Mouse (Mus musculus) spleen, adult 12 weeks (tissue): Measurements from ENCODE around the gene Rbbp4.

Source experiments
- DNase-seq: peaks from one replicate; pipeline ENCODE4 v3.0.0; 2022; ENCODE audit warnings: low spot score

The Rbbp4 gene

DNA sequence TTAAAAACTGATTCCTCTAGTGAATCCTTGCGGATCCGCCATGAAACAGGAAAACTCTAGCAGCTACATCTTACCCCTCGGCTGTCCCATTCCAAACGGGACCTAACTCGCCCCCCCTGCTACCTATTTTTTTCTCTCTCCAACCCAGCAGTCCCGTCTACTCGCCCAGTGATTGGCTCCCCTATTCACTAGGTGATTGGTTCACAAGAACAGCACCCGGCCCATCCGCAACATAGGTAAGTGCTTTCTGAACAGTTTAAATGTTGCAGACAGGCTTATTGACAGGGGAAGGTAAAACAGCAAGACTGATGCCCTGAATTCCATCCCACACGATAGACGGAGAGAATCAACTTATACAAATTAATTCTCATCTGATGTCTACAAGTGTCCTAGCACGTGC lies 18.0 kb upstream of the Rbbp4 start:
- DNase-seq, result no peak

DNA sequence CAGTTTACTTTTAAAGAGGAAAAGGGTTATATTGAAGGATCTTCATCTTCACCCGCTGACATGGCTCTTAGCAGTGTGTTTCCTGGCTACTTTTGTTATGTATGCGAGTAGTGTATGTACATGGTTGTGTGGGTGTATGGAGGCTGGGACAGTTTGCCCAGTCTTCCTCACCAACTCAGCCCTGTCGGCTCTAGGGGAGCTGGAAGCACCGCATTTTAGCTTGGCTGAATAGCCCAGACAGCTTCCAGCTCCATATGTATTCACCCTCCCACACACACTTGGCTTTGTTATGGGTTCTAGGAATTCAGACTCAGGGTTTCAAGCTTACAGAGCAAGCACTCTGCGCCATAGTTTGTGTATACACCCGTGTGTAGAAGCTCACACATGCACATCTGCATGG lies 15.9 kb upstream of the Rbbp4 start:
- no peak for DNase-seq

DNA sequence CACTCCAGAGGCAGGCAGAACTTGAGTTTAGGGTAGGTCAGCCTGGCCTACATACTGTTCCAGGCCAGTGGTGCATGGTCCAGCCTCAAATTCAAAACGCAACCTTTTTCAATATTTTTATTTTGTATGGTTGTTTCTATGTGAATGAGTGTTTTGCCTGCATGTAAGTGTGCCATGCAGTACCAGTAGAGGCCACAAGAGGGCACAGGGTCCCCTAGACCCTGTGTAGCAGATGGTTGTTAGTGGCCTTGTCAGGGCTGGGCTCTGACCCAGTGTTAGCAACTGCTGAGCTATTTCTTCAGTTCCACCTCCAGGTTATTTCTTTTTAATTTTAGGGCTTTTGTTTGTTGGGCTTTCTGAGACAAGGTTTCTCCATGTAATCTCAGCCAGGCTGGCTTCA lies 15.5 kb upstream of the Rbbp4 start:
- peak; percentile 42 for DNase-seq

DNA sequence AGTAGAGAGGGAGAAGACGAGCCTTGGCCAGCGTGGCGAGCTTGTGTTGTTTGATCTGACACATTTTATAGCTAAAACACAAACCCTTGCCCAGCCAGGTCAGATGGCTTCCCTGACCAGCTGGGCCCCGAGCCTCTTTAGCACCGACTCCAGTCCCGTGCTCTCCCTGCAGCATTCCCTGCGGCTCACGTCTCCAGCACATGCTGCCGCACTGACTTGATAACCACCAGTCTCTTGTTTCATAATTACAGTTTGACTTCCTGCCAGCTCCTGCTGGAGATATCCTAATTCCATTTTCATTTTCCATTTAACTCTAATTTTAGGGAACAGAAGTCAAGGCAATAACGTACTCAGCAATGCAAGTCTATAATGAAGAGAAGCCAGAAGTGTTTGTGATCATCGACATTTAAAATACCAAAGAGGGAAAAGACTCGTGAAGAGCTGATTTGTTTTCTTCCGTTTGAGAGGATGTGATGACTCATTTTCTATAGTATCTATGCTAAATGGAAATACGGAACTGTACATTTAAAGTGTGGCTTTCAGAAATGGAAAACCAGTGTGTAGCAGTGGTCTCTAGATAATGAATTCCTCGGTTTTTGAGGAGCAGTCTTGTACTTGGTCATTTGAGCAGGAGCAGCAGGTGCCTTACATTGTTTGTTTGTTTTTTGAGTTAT lies 11.4 kb upstream of the Rbbp4 start:
- no peak for DNase-seq

DNA sequence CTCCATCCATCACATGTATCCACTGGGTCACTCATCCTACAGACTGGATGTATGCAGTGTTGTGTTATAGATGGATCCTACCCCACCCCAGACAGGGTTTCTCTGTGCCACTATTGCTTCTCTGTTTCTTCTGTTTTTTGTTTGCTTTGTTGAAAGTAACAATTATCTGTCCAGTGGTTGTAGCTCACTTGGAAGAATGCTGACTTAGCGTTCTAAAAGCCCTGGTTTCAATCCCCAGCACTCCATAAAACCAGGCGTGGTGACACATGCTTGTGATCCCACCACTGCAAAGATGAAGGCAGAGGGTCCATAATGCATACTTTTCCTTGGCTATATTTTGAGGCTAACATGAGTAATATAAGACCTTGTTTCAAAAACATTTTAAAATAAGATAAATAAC lies 7.5 kb upstream of the Rbbp4 start:
- no peak for DNase-seq

DNA sequence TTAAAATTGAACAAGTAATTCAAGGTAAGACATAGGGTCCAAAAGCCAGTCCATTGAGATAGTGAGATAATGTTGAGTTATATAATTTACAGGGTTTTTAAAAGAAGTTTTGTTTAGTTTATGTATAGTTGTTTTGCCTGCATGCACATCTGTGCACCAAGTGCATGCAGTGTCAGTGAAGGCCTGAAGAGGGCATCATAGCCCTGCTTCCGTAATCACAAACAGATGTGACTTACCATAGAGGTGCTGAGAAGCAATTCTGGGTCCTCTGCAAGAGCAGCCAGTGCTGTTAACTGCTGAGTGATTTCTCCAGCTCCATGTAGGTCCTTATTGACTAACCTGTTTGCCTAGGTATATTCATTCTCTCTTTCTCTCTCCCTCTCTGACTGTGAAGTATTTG lies 6.7 kb upstream of the Rbbp4 start:
- DNase-seq, result no peak

DNA sequence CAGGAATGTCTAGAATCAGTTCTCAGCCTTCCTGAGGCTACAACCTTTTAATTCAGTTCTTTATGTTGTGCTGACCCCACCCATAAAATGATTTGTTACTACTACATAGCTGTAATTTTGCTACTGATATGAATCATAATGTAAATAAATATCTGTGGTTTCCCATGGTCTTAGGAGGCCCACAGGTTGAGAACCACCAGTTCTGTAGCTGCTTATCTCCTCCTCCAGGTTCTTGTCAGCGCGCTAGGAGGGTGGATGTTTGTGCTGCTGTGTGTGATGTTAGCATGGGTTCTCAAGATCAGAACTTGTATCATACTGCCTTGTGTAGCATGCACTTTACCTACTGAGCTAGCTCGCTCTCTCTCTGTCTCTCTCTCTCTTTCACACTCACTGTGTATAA lies 4.6 kb upstream of the Rbbp4 start:
- no peak for DNase-seq

DNA sequence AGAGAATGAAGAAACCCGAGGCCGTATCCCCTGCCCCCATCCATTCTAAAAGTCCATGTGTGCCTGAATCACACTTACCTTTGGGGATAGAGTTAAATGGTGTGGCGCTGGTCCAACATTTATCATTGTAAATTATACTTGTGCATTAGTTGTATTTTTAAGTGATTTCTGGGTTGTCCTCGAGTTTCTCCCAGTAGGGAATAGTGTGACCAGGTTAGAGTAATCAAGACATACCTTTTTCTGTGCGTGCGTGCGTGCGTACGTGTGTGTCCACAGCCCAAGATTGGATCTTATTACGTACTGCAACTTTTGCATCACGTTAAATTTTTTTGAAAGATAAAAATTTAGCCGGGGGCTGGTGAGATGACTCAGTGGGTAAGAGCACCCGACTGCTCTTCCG lies 1.1 kb upstream of the Rbbp4 start:
- no peak for DNase-seq

DNA sequence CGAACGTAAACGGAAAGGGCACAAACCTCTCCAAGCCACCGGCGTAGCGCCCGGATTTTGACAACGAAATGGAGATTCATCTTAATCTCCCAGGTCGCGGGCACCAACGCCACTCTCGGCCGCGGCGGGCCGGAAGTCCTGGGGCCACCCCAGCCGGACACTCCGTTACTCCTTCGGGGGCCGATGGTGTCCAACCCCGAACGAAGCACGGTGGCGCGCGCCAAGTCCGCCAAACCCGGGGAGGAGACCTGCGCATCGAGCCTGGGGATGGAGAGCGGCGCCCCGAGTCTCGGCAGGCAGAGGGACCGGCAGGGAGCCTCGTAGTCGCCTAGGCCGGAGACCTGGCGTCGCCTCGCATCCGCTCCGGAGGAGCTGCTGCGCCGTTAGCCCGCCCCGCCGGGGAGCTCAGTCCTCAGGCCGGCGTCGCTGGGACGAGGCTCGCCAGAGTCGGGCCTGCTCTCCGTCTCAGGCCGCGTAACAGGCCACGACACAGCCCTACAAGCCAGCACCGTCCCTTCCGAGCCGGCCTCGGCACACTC lies 424 bp downstream of the Rbbp4 start:
- DNase-seq, result no peak

DNA sequence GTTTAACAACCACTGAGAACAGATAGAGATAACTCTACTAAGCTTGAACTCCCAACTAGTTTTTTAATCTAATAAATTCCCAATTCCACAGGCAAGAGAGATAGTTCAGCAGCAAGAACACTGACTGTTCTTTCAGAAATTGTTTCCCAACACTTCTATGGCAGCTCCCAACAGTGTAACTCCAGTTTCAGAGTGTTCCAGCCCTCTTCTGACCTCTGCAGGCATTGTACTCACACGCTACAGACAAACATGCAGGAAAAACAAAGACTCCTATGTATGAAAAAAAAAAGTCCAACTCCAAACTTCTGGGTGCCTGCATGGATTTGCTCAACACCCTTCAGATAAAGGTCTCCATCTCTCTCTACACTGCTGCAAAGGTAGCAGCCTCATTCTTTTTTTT lies 2.3 kb downstream of the Rbbp4 start:
- DNase-seq, result no peak

DNA sequence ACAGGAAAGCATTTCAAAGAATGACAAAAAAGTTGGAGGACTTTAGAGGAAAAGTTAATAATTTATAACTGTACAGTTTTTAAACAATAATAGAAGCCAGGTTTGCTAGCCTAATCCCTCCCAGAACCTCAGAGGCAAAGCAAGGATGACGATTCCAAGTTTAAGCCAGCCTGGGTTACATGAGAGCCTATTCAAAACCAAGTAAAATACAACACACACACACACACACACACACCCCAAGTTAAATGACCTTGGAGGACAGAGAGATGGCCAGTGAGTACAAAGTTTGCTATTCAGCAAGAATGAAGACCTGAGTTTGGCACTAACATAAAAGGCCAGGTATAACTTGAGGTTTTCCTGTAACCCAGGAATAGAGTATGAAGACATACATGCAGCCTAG lies 9.0 kb downstream of the Rbbp4 start:
- DNase-seq, result no peak

DNA sequence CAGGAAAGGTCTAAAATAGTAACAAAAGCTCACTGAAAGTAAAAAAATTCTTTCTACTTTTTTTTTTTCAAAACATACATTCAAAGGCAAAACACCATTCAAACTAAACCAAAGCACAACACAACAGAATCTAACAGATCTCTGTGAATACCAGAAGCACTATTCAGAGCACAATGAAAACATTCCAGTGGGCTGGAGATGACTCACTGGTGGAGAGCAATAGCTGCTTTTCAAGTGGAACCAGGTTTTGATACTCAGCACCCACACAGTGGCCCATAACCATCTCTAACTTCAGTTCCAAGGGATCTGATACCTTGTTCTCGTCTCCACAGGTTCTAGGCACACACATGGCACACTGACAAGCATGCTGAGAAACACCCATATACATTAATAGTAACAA lies 10.4 kb downstream of the Rbbp4 start:
- no peak for DNase-seq

DNA sequence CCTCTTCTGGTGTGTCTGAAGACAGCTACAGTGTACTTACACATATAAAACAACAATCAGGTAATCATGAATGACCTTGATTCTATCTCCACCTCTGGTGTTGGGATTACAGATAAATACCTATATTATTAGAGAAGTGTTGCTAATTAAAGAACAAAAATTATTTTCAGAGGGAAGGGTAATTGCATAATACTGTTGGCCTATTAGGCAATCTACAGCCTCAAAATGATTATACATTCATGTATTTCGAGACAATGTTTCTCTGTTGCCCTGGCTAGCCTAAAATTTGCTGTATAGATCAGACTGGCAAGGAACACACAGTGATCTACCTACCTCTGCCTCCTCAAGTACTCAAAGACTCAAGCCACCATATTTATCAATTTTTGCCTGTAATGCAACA lies 11.7 kb downstream of the Rbbp4 start:
- DNase-seq, result no peak

DNA sequence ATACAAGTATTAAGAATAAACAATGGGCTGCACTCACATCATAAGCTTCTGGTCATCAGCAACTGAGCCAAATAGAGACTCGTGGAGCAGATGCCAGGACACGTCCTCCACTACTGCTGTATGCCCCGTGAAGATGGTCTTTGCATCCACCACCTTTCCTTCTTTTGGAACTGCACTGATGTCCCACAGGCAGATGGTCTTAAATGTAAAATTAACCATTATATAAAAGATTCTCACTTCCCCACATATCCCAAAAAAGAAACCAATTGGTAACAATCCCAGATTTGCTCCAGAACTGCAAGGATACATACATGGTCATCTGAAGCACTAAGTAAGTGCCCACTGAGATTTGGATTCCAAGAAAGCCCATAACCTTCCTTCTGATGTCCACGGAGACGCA lies 13.1 kb downstream of the Rbbp4 start:
- DNase-seq, result no peak

DNA sequence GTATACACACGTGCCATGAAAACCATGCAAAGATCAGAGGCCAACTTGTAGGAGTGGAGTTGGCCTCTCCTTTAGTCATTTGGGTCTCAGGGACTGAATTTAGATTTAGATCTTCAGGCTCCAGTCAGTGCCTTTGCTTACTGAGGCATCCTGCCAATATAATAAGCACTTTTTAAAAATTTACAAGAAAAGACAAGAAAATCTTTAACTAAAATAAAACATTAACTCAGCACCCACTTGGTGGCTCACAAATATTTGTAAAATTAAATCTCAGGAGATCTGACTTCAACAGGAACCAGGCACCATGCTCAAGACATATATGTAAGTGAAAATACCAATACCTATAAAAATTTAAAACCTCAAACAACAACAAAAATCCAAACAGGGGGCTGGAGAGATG lies 14.3 kb downstream of the Rbbp4 start:
- DNase-seq, result no peak

DNA sequence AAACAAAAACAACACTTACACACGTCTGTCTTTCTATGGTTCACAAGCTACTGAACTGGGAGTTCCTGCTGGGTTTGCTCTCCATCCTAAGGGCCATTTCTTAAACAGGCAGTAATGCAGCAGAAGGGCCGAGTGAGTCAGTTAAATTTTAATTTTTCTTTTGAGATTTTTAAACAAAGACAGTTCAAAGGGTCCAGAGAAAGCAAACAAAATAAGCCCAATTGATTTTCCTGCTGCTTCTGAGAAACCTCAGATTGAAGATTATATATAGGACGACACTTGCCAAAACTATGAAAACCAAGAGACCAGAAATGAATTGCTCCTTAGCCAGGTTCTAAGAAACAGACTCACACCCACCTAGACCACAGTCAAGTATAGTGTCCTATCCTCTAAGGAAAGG lies 21.3 kb downstream of the Rbbp4 start:
- no peak for DNase-seq

DNA sequence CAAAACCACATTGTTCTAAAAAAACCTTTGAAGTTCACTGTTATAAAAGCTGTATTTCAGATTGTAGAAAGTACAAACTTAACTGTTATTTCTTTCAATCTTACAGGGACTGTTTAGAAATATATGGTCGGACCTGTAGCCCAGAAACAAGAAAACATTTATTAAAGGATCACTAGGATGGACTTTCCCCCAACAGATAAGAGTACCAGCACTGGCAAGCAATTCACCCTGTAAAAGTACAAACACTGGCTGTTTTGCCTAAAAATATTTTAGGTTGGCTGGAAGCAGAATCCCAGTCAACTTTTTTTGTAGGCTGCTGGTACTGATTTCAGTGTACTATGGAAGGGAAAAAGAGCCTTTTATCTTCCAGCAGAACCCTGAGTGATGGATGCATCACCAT lies 27.2 kb downstream of the Rbbp4 start:
- no peak for DNase-seq

DNA sequence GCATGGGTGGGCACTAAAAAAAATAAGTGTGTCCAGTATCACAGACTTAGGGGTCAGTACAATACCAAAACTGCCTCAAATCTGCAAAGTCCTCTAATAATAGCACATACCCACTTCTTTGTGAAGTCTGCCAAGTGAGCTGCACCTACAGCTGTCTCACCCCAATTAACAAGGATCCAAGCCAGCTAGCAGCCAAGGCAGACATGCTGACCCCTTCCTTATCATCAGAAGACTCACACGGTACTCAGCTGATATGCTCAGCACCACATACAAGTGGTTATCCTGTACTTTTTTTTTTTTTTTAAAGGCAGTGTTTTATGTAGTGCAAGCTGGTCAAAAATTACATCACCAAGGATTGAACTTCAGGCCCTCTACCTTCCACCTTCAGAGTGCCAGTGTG lies 30.9 kb downstream of the Rbbp4 start:
- DNase-seq, result no peak

DNA sequence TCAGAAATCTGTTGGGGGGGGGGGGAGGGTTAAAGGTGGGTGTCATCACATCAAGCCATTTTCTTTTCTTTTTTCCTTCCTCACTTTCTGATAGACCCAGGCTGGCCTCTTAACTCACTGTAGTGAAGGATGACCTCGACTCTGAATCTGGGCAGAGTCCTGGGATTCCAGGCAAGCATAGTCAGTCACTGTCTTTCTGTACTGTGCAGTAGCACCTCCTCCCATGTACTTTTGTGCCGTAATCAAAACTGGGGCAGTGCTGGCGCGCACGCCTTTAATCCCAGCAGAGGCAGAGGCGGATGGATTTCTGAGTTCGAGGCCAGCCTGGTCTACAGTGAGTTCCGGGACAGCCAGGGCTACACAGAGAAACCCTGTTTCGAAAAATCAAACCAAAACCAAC lies 31.4 kb downstream of the Rbbp4 start:
- DNase-seq, result no peak

DNA sequence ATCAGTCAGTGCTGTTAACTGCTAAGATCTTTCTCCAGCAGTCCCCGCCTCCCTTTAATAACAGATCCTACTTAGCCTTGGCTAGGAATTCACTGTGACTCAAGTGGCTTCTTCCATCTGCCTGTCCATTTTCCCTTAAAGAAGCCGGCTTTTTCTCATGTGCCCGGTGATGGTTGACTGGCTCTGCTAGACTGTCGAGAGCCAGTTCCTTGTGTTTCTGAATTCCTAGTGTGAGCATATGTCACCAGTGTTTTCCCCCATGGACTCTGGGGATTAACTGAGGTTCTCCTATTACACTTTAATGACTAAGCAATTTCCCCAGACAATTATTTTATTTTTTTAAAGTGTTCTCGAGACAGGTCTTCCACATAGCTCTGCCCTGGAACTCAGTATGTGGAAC lies 31.8 kb downstream of the Rbbp4 start:
- DNase-seq, result no peak

DNA sequence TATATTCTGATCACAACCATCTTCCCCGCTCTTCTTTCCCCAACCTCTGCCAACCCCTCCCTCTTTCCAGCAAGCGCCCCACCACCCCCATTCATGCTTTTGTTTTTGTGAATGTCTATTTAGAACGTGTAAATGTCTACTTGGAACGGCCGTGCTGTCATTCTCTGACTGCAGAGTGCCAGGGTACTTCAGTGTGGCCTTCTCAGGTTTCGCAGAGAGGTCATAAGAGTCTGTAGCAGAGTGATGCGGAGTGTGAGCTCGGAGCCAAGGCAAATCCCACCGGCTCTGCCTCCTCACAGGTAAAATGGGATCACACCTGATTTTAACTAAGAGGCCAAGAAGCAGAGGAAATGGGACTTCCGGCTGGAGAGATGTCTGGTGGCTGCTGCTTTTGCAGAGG lies 36.0 kb downstream of the Rbbp4 start:
- DNase-seq, result no peak

DNA sequence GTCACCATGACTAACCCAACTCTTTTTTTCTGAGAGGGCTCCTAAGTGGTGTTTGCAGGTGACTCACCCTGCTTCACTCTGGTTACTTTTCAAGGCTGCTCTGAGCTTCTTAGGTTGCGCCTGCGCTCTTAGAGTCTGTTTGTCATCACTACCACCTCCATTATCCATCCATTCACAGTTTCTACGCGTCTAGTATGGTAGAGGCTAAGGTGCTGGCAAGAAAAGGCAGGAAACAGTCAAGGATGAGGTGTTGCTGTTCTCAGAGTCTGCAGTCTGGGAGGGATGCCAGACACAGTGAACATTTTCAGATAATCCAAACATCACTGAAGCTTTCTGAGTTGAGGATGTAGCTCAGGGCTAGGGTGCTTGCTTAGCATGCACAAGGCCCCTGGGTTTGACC lies 37.4 kb downstream of the Rbbp4 start:
- DNase-seq, result no peak

DNA sequence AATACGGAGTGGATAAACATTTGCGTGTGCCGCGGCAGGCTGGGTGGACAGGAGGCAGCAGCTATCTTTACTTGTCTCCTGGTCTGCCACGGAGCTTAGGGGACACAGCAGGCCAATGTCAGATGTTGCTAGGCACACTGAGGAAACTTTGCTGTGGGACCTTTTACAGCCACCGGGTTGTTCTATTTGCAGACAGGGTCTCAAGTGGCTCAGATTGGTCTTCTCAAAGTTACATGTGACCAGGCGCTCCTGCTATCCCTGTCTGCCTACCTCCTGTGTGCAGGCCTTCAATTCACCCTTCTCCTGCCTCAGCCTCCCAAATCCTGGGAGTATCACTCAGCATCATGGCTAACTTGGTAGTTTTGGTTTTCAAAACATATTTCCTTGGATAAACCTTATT lies 39.1 kb downstream of the Rbbp4 start:
- DNase-seq, result no peak

DNA sequence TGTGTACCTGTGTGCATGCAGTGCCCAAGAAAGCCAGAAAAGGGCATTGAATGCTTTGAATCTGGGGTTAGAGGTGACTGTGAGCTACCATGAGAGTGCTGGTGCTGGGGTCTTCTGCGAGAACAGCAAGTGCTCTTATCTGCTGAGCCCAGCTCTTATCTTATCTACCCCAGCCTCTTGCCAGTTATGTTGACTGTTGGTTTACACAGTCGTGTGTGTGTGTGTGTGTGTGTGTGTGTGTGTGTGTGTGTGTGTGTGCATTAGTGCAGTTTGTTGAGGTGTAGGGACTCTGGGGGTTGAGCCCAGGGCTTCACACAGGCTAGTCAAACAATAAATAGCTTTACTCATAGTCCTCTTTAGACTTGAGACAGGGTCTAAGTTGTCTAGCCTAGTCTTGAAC lies 40.0 kb downstream of the Rbbp4 start:
- DNase-seq, result no peak

DNA sequence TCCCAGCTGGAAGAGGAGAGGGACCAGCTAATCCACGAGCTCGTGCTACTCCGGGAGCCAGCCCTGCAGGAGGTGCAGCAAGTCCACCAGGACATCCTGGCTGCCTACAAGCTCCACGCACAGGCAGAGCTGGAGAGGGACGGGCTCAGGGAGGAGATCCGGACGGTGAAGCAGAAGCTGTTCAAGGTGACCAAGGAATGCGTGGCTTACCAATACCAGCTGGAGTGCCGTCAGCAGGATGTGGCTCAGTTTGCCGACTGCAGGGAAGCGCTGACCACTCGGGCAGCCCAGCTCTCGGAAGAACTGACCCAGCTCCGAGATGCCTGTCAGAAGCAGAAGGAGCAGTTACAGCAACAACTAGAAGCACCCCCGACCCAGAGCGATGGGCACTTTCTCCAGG lies 41.5 kb downstream of the Rbbp4 start:
- DNase-seq, result no peak
